ENCODE assay signal across 8 mouse cellular contexts in genomic region chr16:35541117-35541641, GRCm38 (mm10). TPM values are rescaled to one million over a fixed set of nuclear protein-coding genes. Genes with fewer than 3 reads are reported as not detected.
A peak's percentile ranks its signal among the peaks of the same experiment; 100 is the strongest.
DNase-seq lines count a peak whose midpoint lies in the region; ATAC-seq and TF ChIP-seq lines count a peak whose summit lies in the region.

Sema5b (plus strand) TSS chr16:35541145.

- H3K4me2 ChIP-seq in myocyte (ENCODE audit: low read depth), result peak within 1 kb of the TSS; percentile 40

- H3K9me3 ChIP-seq in limb, embryonic 10.5 days (replicated peaks), result no peaks in the 10 kb centered on the region

- ATAC-seq in cerebellum, adult (ENCODE audit: insufficient number of reproducible peaks, low FRiP score, low TSS enrichment), result peak; percentile 39; the same call in 1 of the 2 replicates
- no peak for ATAC-seq in erythroblast, adult 5-6 weeks (replicated peaks; ENCODE audit: low FRiP score, poor library complexity, severe bottlenecking)

- no peaks in the 10 kb centered on the region for H3K36me3 ChIP-seq in limb, embryonic 10.5 days
- no peaks in the 10 kb centered on the region for H3K36me3 ChIP-seq in myocyte (ENCODE audit: control insufficient read depth, insufficient read depth)

- H3K4me3 ChIP-seq in limb, embryonic 10.5 days, result peak within 1 kb of the TSS; percentile 62
- no peak within 1 kb of the TSS for H3K4me3 ChIP-seq in myocyte

- H3K79me2 ChIP-seq in myocyte (ENCODE audit: control insufficient read depth, insufficient read depth), result no peaks in the 10 kb centered on the region

- H3K27ac ChIP-seq in limb, embryonic 10.5 days, result peak within 1 kb of the TSS; percentile 63

- DNase-seq in cerebellum, adult 9-10 months, result no peak
- DNase-seq in cerebellum, postnatal 25 days, result peak; percentile 68 to 74
- peak; percentile 38 to 52 for DNase-seq in frontal cortex, postnatal 36 days (ENCODE audit: low spot score in 2 of 2)
- peak; percentile 58 for DNase-seq in kidney, adult 18-20 months
- DNase-seq in limb, embryonic 10.5 days (ENCODE audit: low spot score), result peak; percentile 84

- no peak for TF ChIP-seq POLR2A in myocyte (IDR thresholded peaks at IDR 0.05; ENCODE audit: insufficient read length, low read depth)

- under 1% methylated on average over 52 of the region's 54 CpGs for WGBS in limb, embryonic 10.5 days

- peaks cover 25% of the 10 kb centered on the region for H3K4me1 ChIP-seq in limb, embryonic 10.5 days

- peaks cover 98% of the 10 kb centered on the region for H3K27me3 ChIP-seq in limb, embryonic 10.5 days (ENCODE audit: low read depth, poor library complexity, severe bottlenecking)
- H3K27me3 ChIP-seq in myocyte (ENCODE audit: control insufficient read depth, insufficient read depth, insufficient read length), result peaks cover 50% of the 10 kb centered on the region

- H3ac ChIP-seq in myocyte (ENCODE audit: control insufficient read depth, insufficient read length), result no peak within 1 kb of the TSS

TF ChIP-seq in myocyte, 11 proteins besides CTCF, POLR2A, EP300 and RAD21:
- no peak for TF ChIP-seq CEBPB (IDR thresholded peaks at IDR 0.05; ENCODE audit: insufficient read depth, poor library complexity, severe bottlenecking)
- TF ChIP-seq POLR2AphosphoS2 (IDR thresholded peaks at IDR 0.05; ENCODE audit: insufficient read length, low read depth), result no peak
- no peak for TF ChIP-seq TCF12 (IDR thresholded peaks at IDR 0.05; ENCODE audit: insufficient read depth, poor library complexity, severe bottlenecking)
- TF ChIP-seq REST (IDR thresholded peaks at IDR 0.05; ENCODE audit: insufficient read depth, insufficient read length), result no peak
- TF ChIP-seq MYOG (IDR thresholded peaks at IDR 0.05; ENCODE audit: control insufficient read depth in 1 of 3, insufficient read depth in 1 of 3, insufficient read length in 2 of 3, low read depth in 2 of 3), result no peak
- TF ChIP-seq E2F4 (IDR thresholded peaks at IDR 0.05; ENCODE audit: insufficient read depth), result no peak
- TF ChIP-seq MYOD1 (IDR thresholded peaks at IDR 0.05; ENCODE audit: control insufficient read depth in 1 of 3, insufficient read length in 2 of 3, low read depth in 2 of 3), result no peak
- TF ChIP-seq MAX (IDR thresholded peaks at IDR 0.05; ENCODE audit: low read depth), result no peak

RNA-seq across cellular contexts. Expression of gene Sema5b, which starts in this region (rescaled TPM):
- polyA plus RNA-seq in limb, embryonic 10.5 days (2016; fragmentation: Nextera tagmentation; extraction: Ambion mirVana), result 2.0 and 3.4 TPM in 2 replicates
- polyA plus RNA-seq in myocyte (2012; fragmentation: generic; extraction: Trizol), result not detected
- total RNA-seq in erythroblast, adult 5-6 weeks (2015; ENCODE audit: low replicate concordance), result not detected in 2 replicates
- not detected in 2 replicates for total RNA-seq in erythroblast, adult 5-6 weeks (2017; ENCODE audit: low replicate concordance)
